In genomic region chr17:53569829-53570228, GRCm38 (mm10) we compare ENCODE assay signal across 8 mouse cellular contexts. TPM values are rescaled to one million over a fixed set of nuclear protein-coding genes. Genes with fewer than 3 reads are reported as not detected.
A peak's percentile ranks its signal among the peaks of the same experiment; 100 is the strongest.
DNase-seq lines count a peak whose midpoint lies in the region; ATAC-seq and TF ChIP-seq lines count a peak whose summit lies in the region.

No protein-coding gene starts in this region.

- H3K27me3 ChIP-seq in forebrain, embryonic 11.5 days (ENCODE audit: control insufficient read depth, insufficient read depth, low read length), result no peaks in the 10 kb centered on the region
- H3K27me3 ChIP-seq in forebrain, embryonic 10.5 days (ENCODE audit: poor library complexity, severe bottlenecking), result no peaks in the 10 kb centered on the region
- H3K27me3 ChIP-seq in forebrain, embryonic 15.5 days, result no peaks in the 10 kb centered on the region
- H3K27me3 ChIP-seq in hindbrain, embryonic 12.5 days, result no peaks in the 10 kb centered on the region

- no peak for TF ChIP-seq CTCF in bone marrow macrophage, adult 2 months (IDR thresholded peaks at IDR 0.05; ENCODE audit: low read depth, low read length)

- 53% methylated on average over 6 of the region's 6 CpGs for WGBS in forebrain, embryonic 11.5 days
- 60% methylated on average over 6 of the region's 6 CpGs for WGBS in forebrain, embryonic 10.5 days
- WGBS in forebrain, embryonic 15.5 days, result 30% methylated on average over 6 of the region's 6 CpGs
- 54% methylated on average over 6 of the region's 6 CpGs for WGBS in hindbrain, embryonic 12.5 days

- H3K4me1 ChIP-seq in forebrain, embryonic 11.5 days (replicated peaks; ENCODE audit: control insufficient read depth, insufficient read depth, low read length), result peaks cover 3% of the 10 kb centered on the region
- peaks cover 36% of the 10 kb centered on the region for H3K4me1 ChIP-seq in forebrain, embryonic 10.5 days
- H3K4me1 ChIP-seq in bone marrow macrophage, adult 2 months (ENCODE audit: control insufficient read depth, insufficient read depth, low read length), result peaks cover 27% of the 10 kb centered on the region
- peaks cover 34% of the 10 kb centered on the region for H3K4me1 ChIP-seq in forebrain, embryonic 15.5 days
- H3K4me1 ChIP-seq in hindbrain, embryonic 12.5 days, result peaks cover 27% of the 10 kb centered on the region

- DNase-seq in forebrain, embryonic 11.5 days (ENCODE audit: low spot score), result peak; percentile 64
- DNase-seq in forebrain, embryonic 10.5 days (ENCODE audit: extremely low spot score, low spot score), result no peak
- DNase-seq in left cerebral cortex, postnatal 14 days (ENCODE audit: low spot score in 2 of 2), result peak; percentile 36 to 39
- peak; percentile 82 to 87 for DNase-seq in spleen, postnatal 4 days (ENCODE audit: low spot score in 2 of 2)

- no peaks in the 10 kb centered on the region for H3K36me3 ChIP-seq in forebrain, embryonic 11.5 days (ENCODE audit: control insufficient read depth, insufficient read depth, low read length)
- H3K36me3 ChIP-seq in forebrain, embryonic 10.5 days (replicated peaks), result no peaks in the 10 kb centered on the region
- H3K36me3 ChIP-seq in forebrain, embryonic 15.5 days, result no peaks in the 10 kb centered on the region
- H3K36me3 ChIP-seq in hindbrain, embryonic 12.5 days, result no peaks in the 10 kb centered on the region

- TF ChIP-seq POLR2A in bone marrow macrophage, adult 2 months (IDR thresholded peaks at IDR 0.05; ENCODE audit: borderline replicate concordance, low read depth, low read length), result no peak

- no peak for ATAC-seq in forebrain, embryonic 11.5 days (replicated peaks; ENCODE audit: low FRiP score)
- ATAC-seq in forebrain, embryonic 15.5 days (replicated peaks), result no peak
- no peak for ATAC-seq in hindbrain, embryonic 12.5 days (ENCODE audit: low FRiP score)
- ATAC-seq in megakaryocyte-erythroid progenitor cell, adult 5-6 weeks (replicated peaks; ENCODE audit: low FRiP score, low TSS enrichment, poor library complexity, severe bottlenecking), result peak; percentile 20

- no peak overlapping the region for H3K4me3 ChIP-seq in forebrain, embryonic 11.5 days (ENCODE audit: low read depth, low read length)
- no peak overlapping the region for H3K4me3 ChIP-seq in forebrain, embryonic 10.5 days
- peak overlapping the region; percentile 53 for H3K4me3 ChIP-seq in bone marrow macrophage, adult 2 months (ENCODE audit: insufficient read depth, low read length)
- no peak overlapping the region for H3K4me3 ChIP-seq in forebrain, embryonic 15.5 days
- no peak overlapping the region for H3K4me3 ChIP-seq in hindbrain, embryonic 12.5 days

- no peak overlapping the region for H3K9ac ChIP-seq in forebrain, embryonic 11.5 days (ENCODE audit: low read length)
- no peak overlapping the region for H3K9ac ChIP-seq in forebrain, embryonic 15.5 days (replicated peaks)
- H3K9ac ChIP-seq in hindbrain, embryonic 12.5 days, result no peak overlapping the region

- no peak overlapping the region for H3K4me2 ChIP-seq in forebrain, embryonic 11.5 days (ENCODE audit: low read depth, low read length, severe bottlenecking)
- H3K4me2 ChIP-seq in forebrain, embryonic 15.5 days (replicated peaks), result peak overlapping the region; percentile 30
- H3K4me2 ChIP-seq in hindbrain, embryonic 12.5 days (replicated peaks), result peak overlapping the region; percentile 30; the same call in 1 of the 2 replicates

- H3K27ac ChIP-seq in forebrain, embryonic 11.5 days (ENCODE audit: low read depth, low read length), result no peak overlapping the region
- no peak overlapping the region for H3K27ac ChIP-seq in forebrain, embryonic 10.5 days
- H3K27ac ChIP-seq in bone marrow macrophage, adult 2 months (ENCODE audit: insufficient read depth, low read depth, low read length), result peak overlapping the region; percentile 31
- H3K27ac ChIP-seq in forebrain, embryonic 15.5 days (replicated peaks), result peak overlapping the region; percentile 49; the same call in 1 of the 2 replicates
- peak overlapping the region; percentile 55 for H3K27ac ChIP-seq in hindbrain, embryonic 12.5 days

- intact Hi-C loops in left cerebral cortex, postnatal 14 days (cut with DNase I), result loop anchor here (5.0 kb wide), 2 partner anchors 87 to 93 kb away; partner anchors contain the start of gene Rab5a

- no peaks in the 10 kb centered on the region for H3K9me3 ChIP-seq in forebrain, embryonic 11.5 days (ENCODE audit: control insufficient read depth, low read length)
- H3K9me3 ChIP-seq in forebrain, embryonic 10.5 days, result no peaks in the 10 kb centered on the region
- no peaks in the 10 kb centered on the region for H3K9me3 ChIP-seq in forebrain, embryonic 15.5 days
- H3K9me3 ChIP-seq in hindbrain, embryonic 12.5 days (replicated peaks), result no peaks in the 10 kb centered on the region

RNA-seq across cellular contexts. Expression of gene Kat2b, which starts 3.2 kb away (rescaled TPM):
- 5.9 and 6.1 TPM in 2 replicates for polyA plus RNA-seq in forebrain, embryonic 11.5 days (2014; fragmentation: Nextera tagmentation; extraction: Ambion mirVana)
- 2.1 and 2.8 TPM in 2 replicates for polyA plus RNA-seq in forebrain, embryonic 10.5 days (2016; fragmentation: Nextera tagmentation; extraction: Ambion mirVana)
- 34.4 and 48.5 TPM in 2 replicates for polyA plus RNA-seq in bone marrow macrophage, adult 2 months (2012; ENCODE audit: insufficient read depth, insufficient read length, missing spikeins)
- 6.3 and 6.5 TPM in 2 replicates for polyA plus RNA-seq in forebrain, embryonic 15.5 days (2015; fragmentation: Nextera tagmentation; extraction: Ambion mirVana)
- polyA plus RNA-seq in hindbrain, embryonic 12.5 days (2016; fragmentation: Nextera tagmentation; extraction: Ambion mirVana), result 5.3 and 5.8 TPM in 2 replicates
- 10 to 100 TPM; 10.9 to 12.5 TPM for total RNA-seq in left cerebral cortex, postnatal 14 days (2021)
- 27.8 and 33.9 TPM in 2 replicates for total RNA-seq in megakaryocyte-erythroid progenitor cell, adult 5-6 weeks (2014; fragmentation: Nextera tagmentation)
- total RNA-seq in megakaryocyte-erythroid progenitor cell, adult 5-6 weeks (2017), result 24.5 and 53.7 TPM in 2 replicates

RNA-seq across cellular contexts. Expression of gene Pp2d1, which starts 30.6 kb away (rescaled TPM):
- polyA plus RNA-seq in forebrain, embryonic 11.5 days (2014; fragmentation: Nextera tagmentation; extraction: Ambion mirVana), result 0.47 and 0.49 TPM in 2 replicates
- polyA plus RNA-seq in forebrain, embryonic 10.5 days (2016; fragmentation: Nextera tagmentation; extraction: Ambion mirVana), result 0.25 and 0.26 TPM in 2 replicates
- not detected in 2 replicates for polyA plus RNA-seq in bone marrow macrophage, adult 2 months (2012; ENCODE audit: insufficient read depth, insufficient read length, missing spikeins)
- 0.23 and 0.73 TPM in 2 replicates for polyA plus RNA-seq in forebrain, embryonic 15.5 days (2015; fragmentation: Nextera tagmentation; extraction: Ambion mirVana)
- 0.39 and 0.44 TPM in 2 replicates for polyA plus RNA-seq in hindbrain, embryonic 12.5 days (2016; fragmentation: Nextera tagmentation; extraction: Ambion mirVana)
- not detected for total RNA-seq in left cerebral cortex, postnatal 14 days (2021)
- total RNA-seq in megakaryocyte-erythroid progenitor cell, adult 5-6 weeks (2014; fragmentation: Nextera tagmentation), result 0.28 TPM in 1 of 2 replicates, not detected in the other
- 0.05 TPM in 1 of 2 replicates, not detected in the other for total RNA-seq in megakaryocyte-erythroid progenitor cell, adult 5-6 weeks (2017)

Comparison
In these comparisons a context has a peak if more than half of its experiments do, and no peak if none do; other contexts are left out.
1. H3K27ac ChIP-seq: peak in bone marrow macrophage, adult 2 months (single experiment), forebrain, embryonic 15.5 days (single experiment) and hindbrain, embryonic 12.5 days (single experiment); none in forebrain, embryonic 11.5 days (single experiment) and forebrain, embryonic 10.5 days (single experiment).